Mouse (Mus musculus) hindlimb bud, embryonic 11.5 days (tissue): ENCODE results near the gene 1500009C09Rik.
"Not testable (repeated sequence)": the region's sequence is repeated elsewhere in the genome, so short reads cannot be mapped to it uniquely, and the experiment has no call there.

Experiments used
- DNase-seq: peaks from one replicate; pipeline ENCODE4 v3.0.0-alpha.2; 2012; ENCODE audit warnings: low read depth, low spot score; ENCODE audit errors: extremely low spot score

1500009C09Rik gene

DNA sequence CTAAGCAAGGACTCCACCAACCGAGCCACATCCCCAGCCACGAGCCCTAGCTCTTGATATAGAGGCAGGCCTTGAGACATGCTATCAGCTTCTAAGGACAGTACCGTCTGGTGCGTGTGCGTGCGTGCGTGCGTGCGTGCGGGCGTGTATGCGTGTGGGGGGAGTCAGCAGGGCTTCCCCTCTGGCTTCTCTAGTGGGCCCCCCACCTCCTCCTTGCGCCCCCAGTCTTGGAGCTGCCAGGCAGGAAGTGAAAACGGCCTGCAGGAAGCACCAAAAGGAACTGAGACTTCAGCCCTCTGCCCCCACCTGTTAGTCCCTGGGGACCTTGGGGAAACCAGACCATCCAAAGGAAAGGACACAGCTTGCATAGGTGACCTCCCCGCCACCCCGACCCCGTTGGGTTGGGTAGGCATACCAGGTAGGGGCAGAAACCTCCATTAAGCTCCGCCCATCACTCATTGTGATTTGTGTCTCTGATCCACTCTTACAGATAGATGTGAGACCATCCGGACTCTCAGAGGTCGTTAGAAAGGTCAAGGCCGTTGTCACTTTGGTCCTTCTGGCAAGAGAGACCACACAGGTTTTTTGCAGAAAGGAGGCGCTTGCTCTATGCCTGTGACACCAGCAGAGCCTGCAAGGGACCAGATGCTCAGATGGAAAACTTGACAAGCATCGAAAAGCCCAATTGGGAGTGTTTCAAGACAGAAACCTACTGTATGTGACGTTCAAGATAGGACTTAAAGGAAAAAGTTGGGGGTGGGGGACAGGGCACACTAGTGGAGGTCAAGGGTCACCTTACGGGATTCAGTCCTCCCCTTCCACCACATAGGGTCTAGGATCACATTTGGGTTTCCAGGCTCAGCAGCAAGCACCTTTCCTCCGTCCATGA is 33.2 kb upstream of the 1500009C09Rik start:
- no peak for DNase-seq

DNA sequence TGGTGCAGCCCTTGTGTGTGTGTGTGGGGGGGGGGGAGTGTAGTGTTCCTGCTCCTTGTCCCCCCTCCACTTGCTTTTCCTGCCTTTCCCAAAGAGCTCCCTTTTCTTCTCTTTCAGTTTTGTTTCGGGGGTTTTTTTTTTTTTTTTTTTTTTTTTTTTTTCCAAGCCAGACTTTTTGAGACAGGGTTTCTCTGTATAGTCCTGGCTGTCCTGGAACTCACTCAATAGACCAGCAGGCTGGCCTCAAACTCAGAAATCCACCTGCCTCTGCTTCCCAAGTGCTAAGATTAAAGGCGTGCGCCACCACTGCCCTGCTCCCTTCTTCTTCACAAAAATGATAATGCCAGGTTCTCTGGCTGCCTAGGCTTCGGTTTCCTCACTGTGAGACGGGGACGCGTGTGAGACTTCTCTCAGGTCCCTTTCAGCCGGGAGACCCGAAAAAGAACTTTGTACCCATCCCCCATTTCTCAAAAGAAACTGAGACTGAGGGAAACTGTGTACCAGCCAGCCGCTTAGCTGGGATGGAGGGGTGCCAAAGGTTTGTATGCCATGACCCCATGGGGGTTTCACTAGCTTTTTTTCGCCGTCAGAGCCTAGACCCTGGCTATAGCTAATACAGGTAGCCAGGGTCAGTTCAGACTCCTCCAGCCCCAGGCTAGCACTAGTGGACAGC is 32.1 kb upstream of the 1500009C09Rik start:
- DNase-seq = no peak

DNA sequence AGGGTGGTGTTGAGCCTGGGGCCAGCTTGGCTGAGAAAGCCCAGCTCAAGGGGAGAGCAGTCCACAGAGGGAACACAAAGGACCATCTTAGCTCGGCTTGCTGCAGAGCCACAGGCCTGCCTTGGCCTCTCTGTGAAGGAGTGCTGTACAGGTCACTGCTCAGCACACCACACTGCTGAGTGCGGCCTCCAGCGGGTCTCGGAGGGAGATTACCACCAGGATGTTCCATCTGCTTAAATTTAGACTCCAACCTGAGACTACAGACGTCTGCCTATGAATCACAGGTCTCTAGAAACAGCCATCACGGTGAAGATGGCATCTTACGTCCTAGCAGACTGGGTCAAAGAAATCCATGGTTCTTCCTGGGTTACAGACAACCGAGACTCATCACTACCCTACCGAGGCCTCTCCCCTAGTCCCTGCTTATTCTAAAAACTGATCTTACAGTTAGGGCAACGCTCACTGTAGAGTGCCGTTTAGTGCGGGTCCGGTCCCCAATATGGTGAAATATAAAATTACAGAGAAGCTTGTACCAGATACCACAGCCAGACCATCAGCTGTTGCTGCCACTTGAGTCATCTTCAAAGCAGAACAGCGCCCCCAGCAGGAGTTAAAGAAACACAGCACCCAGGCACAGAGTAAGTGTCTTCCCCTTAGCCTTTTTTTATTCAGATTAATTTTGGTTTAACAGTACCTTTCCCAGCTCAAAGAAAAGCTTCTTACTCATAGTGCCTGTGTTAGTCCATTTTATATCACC is 30.9 kb upstream of the 1500009C09Rik start:
- DNase-seq = no peak

DNA sequence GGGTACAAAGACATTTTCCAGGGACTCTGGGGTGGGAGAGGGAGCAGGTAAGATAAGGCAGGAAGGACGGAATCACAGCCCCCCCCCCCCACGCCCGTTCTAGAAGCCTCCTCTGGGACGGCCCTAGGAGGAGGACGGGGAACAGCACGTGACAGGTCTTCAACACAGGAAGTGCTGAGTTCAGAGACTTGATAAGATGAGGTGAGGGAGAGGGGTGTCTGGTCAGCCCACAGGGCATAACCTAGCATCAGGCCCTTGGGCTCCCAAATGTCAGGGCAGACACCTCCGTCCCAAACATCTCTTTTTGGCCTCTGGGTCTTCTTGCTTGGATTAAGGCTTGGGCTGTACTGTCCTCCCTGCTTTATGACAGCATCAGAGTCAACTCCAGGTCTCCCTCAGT is 28.9 kb upstream of the 1500009C09Rik start:
- no peak for DNase-seq

DNA sequence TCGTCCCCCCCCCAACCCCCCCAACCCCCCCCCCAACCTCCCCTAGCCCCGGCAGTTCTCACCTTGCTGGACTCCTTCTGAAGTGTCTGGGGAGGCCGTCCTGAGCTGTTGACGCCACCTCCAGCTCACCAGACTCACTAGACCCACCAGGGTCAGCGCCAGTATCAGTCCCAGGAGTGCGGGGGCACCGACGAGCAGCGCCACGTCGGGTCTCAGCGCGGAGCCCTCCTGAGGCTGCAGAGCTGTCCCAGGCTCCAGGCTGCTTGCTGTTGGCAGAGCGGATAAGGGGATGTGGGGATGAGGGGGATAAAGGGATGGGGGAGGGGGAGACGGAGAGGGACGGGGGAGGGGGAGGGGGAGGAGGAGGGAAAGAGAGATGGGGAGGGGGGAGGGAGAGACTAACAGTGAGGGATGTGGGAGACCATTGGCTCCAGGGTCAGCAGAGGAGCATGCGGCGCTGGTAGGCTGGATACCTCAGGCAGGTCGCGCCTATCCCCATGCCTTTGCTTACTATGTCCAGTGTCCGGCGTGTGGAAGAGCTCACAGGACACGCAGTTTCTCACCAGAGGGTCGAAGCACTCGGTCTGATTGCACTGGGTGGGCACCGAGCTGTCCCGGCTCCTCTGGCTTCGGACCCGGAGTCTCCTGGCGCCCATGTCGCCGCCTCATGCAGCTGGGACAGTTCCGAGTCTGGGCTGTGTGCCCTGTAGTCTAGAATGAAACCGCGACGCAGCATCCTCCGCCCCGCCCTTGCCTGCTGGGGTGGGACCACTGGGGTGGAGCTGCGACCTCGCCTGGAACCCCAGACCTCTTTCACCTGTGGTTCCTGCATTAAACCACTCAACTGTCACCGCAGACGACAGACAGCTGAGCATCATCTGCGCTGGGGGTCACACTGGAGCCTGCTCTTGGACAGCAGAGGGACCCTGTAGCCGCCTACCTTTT is 28.3 kb upstream of the 1500009C09Rik start, which contains the start of gene Tnfrsf13c:
Gene Tnfrsf13c (minus strand): TSS at position 713 of the 945 bp plus-strand sequence.
- DNase-seq = no peak

DNA sequence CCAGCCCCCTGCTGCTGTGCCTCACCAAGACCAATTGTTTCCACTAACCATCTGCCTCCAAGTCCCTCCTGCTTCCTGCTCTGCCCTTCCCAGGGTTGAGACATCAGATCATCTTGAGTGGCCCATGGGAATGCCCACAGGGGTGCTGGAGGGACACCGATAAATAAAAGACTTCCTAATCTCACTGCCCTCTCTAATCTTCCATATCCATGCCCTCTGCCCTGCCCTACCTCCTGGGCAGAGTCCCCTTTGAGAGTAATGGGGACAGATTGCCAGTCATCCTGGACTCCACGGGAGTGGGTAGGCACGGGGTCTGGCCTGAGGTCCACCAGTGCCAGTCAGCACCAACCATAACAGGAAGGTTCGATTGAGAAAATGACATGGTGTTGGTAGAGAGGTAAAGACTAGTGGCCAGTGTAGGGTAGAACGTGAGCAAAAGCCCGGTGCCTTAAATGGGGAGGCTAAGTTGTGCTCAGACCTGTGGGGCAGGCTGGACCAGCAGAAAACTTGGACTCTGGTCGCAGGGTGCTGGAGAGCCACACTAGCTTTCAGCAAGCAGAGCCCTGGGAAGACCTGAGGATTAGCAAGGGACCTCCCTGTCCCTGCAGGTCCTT is 27.5 kb upstream of the 1500009C09Rik start:
- DNase-seq = no peak

DNA sequence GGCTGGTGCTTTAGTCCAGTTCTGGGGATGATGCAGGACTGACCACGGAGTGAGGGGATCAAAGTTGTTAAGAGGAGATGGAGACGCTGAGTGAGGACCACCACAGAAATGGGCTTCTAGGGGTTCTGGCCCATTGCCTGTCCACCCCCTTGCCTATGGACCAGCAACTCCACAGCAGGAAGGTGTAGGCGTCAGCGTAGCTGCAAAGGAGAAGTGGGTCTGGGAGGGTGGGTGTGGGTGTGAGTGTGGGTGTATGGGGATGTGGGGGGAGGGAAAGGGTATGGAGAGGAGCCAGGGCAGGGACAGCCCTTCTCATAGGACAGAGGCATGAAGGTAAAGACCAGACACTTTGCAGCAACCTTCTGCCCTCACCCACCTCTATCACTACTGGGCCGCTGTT is 26.4 kb upstream of the 1500009C09Rik start:
- DNase-seq = no peak

DNA sequence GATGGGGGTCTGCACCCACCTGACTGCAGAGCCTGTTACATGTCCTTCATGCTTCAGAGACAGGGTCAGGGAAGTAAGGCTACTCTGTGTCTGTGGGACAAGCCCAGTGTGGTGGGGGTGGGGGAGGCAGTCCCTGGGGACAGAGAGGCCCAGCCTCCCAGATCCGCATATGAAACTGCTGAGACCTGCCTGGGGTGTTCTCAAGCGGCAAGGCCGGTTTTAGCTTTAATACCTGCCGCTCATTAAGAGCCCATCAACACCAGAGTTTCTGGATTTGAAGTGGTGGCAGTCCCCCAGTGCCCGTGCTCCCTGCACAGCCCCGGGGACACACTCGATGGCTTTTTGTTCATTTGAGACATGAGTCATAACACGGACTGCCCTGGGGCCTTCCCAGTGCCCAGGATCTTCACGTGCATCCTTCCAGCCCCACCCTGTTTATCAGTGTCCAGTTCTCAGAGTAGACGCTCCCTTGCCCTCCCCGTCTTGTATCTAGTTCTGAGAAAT is 22.6 kb upstream of the 1500009C09Rik start:
- DNase-seq = no peak

DNA sequence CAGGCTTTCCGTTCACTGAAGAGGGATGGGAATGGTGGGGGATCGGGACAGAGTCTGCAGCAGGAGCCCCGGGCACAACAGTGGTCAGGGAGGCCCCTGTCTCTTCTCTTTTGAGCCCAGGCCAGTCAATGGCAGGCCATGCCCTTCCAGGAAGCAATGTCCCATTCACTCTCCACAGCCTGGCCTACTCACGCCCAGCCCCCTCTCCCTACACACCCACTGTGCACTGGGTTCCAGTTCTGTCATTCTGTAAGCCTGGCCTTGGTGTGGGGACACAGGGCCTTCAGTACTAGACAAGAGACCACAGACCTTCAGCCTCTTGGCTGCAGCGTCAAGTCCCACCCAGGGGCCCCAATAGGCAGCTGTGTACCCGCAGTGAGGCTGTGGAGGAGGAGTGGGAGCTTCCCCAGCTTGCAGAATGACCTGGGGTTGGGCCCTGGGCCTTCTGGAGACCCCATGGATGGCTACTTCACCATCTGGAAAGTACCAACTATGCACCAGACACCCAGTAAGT is 22.0 kb upstream of the 1500009C09Rik start:
- no peak for DNase-seq

DNA sequence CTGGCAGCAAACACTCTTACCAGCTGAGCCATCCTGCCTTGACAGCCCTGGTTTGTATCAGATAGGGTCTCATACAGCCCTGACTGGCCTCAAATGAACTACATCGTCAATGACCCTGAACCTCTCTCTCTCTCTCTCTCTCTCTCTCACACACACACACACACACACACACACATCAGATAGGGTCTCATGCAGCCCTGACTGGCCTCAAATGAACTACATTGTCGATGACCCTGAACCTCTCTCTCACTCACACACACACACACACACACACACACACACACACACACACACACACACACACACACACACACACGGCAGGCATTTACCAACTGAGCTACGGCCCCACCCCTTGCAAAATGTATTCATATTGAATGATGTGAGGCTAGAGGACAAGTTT is 21.1 kb upstream of the 1500009C09Rik start:
- DNase-seq = no peak

DNA sequence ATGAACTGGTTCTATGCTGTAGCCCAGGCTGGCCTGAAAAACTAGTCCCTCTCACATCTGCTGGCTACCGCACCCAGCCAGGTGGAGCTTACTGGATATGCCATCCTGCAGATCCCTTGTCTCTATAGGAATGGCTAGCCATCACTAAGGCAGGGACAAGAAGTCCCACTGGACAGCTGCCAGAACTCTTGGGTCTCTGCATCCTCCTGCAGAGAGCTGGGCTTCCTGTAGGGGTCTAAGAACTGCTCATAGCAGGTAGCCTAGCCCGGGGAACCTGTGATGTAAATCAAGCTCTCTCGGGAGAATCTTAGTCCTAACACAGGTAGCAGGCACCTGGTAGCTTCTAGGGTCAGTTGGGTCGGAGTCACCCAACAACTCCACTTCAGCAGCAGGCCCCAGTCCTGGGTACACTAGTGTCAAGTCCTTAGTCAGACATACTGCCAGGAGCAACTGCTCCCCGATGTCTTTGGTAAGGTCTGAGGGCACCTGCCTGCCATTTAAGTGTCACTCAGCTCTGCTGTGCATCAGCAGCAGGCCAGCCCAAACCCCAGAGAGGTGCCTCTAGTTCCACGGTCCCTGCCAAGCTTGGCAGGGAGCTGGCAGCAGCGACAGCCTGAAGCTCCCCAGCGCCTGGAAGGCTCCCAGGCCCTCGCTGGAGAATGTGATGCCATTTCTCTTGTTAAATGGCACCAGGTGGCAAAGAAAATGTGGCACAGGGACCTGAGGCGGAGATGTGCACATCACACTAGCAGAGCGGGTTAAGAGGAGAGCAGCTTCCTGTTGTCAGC is 20.4 kb upstream of the 1500009C09Rik start:
- DNase-seq = no peak

DNA sequence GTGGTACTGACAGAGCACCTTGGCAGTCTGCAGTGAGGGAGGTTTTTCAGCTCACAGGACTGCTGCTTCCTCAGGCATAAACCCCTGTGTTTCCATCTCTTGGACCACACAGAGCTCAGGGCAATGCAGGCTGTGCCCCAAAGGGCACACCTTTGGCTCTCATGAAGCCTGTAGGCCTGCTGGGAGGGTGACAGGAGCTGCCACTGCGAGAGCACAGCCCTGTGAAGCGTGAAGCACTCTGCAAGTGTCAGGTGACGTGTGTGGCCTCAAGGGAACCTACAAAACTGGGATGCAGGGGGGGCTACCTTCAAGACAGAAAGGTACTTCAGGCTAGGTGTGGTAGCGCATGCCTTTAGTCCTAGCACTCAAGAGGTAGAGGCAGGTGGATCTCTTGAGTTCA is 19.5 kb upstream of the 1500009C09Rik start:
- no peak for DNase-seq

DNA sequence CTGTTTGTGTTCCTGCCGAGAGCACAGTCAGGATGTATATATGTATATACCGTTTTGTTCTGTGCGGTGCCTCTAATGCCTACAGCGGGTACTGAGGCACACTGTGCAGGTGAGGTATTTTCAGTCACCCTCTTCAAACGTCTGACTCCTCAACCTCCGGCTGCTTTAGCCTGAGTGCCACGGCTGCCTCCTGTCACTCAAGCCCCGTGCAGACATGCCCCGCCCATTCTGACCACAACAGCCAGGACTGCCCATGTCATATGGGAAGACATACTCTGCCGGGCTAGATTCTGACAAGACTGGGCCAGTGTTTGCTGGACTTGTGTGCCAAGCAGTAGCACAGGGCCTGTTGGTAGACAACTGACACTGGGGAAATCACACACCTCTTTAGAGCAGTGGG is 16.5 kb upstream of the 1500009C09Rik start:
- DNase-seq = no peak

DNA sequence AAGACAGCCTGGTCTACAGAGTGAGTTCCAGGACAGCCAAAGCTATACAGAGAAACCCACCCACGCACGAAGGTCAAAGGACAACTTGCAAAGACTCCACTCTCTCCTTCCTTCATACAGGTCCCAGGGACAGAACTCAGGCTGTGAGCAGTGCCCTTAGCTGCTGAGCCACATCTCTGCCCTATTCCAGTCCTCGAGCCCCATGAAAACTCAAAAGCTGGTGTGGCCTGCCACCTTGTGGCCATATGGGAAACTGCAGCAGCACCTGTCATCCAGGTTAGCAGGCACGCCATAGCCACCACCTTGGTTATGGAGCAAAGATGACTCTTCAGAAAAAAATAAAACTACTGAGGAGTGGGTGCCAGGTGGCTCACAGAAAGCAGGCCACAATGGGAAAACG is 15.6 kb upstream of the 1500009C09Rik start:
- DNase-seq = peak; percentile 39

DNA sequence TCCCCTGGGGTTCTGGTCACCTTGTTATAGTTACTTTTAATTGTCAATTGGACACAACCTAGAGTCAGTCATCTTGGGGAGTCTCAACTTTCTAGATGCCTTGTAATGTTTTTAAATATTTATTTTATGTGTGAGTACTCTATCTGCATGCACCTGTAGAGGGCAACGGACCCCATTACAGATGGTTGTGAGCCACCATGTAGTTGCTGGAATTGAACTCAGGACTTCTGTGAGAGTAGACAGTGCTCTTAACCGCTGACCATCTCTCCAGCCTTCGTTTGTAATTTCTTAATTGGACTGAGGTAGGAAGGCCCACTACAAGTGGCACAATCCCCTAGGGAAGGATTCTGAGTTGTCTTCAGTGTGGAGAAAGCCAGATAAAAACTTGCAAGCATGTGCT is 8.9 kb upstream of the 1500009C09Rik start:
- DNase-seq = no peak

DNA sequence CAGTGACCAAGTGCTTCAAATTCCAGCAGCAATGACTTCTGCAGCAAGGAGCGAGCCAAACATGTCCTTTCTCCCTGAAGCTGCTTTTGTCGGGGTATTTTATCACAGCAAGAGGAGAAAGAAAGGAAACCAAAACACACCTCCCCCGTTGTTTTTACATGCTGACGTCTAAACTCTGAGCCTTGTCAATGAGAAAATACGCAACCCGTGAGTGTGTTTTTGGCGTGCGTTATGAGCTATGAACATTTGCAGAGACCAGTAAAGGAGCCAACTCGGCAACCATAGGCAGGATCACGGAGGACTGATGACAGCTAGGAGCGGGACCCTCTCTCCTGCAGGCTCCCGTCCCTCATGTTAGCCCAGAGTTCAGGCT is 8.5 kb upstream of the 1500009C09Rik start:
- DNase-seq = no peak

DNA sequence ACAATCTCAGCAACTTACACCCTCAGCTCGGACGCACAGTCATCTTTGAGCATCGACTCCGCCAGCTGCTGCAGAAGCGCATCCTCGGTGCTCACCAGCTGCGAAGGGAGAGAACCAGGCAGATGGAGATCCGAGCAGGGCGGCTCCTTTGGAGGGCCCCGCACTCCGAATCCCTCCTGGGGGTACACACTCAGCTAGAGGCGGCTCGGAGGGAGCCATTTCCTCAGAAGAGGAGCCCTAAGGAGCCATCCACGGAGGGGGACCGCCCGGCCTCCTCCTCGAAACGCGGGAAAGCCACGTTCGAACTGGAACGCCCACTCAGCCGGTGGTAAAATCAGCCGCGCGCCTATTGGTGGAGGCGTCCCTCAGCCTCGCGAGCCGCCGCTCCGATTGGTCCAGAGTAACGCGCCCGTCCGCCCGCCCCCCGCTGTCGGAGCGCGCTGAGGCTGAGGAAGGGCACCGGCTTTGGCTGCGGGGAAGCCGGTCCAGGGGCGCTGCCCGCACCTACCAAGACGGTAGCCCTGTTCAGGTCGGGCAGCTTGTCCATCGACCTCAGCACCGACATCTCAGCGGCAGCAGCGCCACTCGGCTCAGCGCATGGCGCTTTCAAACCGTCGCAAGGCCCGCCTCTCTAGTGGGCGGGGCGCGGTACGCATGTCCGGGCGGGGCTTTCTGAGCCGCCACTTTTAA is 7.9 kb upstream of the 1500009C09Rik start, which contains the start of gene Cenpm:
Gene Cenpm (minus strand): TSS at position 634 of the 690 bp plus-strand sequence.
- peak; percentile 61 for DNase-seq

DNA sequence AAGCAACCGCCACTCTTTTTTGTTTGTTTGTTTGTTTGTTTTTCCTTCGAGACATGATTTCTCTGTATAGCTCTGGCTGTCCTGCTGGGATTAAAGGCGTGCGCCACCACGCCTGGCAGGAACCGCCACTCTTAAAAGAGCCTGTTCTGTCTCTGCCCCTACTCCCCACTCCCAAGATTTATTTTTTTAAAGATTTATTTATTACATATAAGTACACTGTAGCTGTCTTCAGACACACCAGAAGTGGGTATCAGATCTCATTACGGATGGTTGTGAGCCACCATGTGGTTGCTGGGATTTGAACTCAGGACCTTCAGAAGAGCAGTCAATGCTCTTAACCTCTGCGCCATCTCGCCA is 7.4 kb upstream of the 1500009C09Rik start:
- DNase-seq = not testable (repeated sequence)
